Mouse (Mus musculus): ENCODE results near the gene Apoa4. TPM values are rescaled to one million over a fixed set of nuclear protein-coding genes. Genes with fewer than 3 reads are reported as not detected.
A peak's percentile ranks its signal among the peaks of the same experiment; 100 is the strongest.

The Apoa4 gene
- polyA plus RNA-seq, 2 experiments from 2014 or later: not detected

GRCm38 (mm10) chr9:46282631-46283436 is 42.3 kb downstream of the Apoa4 start, which contains the start of gene Bud13:
Bud13 (plus strand) TSS chr9:46283008.
- ATAC-seq: peak; percentile 96

Other genes starting within 250 kb of the Apoa4 start
- 10 to 100 TPM; 64.2 to 72.1 TPM for gene Pafah1b2, start 228.0 kb upstream of the Apoa4 start, polyA plus RNA-seq (2017; shearing (Covaris generic))
- gene Sik3, start 227.9 kb upstream of the Apoa4 start, polyA plus RNA-seq (2017; shearing (Covaris generic)): 10 to 100 TPM; 12.8 to 16.0 TPM
- not detected for gene Apoa1, start 12.1 kb upstream of the Apoa4 start, polyA plus RNA-seq (2017; shearing (Covaris generic))
- not detected for gene Apoc3, start 5.1 kb upstream of the Apoa4 start, polyA plus RNA-seq (2017; shearing (Covaris generic))
- not detected for gene Apoa5, start 27.9 kb downstream of the Apoa4 start, polyA plus RNA-seq (2017; shearing (Covaris generic))
- 10 to 100 TPM; 31.1 to 40.8 TPM for gene Zpr1, start 32.4 kb downstream of the Apoa4 start, polyA plus RNA-seq (2017; shearing (Covaris generic))
- 10 to 100 TPM; 19.1 to 24.3 TPM for gene Bud13, start 42.3 kb downstream of the Apoa4 start, polyA plus RNA-seq (2017; shearing (Covaris generic))
- not detected for gene 4931429L15Rik, start 79.3 kb downstream of the Apoa4 start, polyA plus RNA-seq (2017; shearing (Covaris generic))